Mouse (Mus musculus) 416B (cell line): Measurements from ENCODE around the gene Nob1.

Source experiments
- DNase-seq: peaks from one replicate; pipeline ENCODE4 v3.0.0; 2011; ENCODE audit warnings: low read depth

The Nob1 gene

GRCm38 (mm10) chr8:107386171-107386570 is 38.7 kb downstream of the Nob1 start:
- DNase-seq, result peak; percentile 68

- DNase-seq, result no peak
Measured at GRCm38 (mm10) chr8:107385063-107385462, 39.8 kb downstream of the Nob1 start.

DNA sequence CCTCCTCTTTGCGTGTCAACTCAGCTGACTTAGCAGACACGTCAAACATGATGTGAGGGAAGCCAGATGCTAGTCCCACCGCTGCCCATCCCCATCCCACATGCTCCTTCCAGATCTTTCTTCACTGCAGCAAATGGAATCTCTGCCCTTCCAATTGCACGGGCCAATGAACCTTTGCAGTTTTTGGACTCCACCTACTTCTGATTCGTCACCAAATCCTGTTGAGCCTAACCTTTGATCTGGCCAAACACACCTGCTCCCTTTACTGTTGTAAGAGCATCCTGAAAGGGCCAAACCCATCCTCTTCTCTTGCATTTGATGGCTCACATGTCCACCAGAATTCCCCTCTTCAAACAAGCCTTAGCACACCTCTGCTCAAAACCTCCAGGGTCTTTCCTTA is 40.2 kb downstream of the Nob1 start:
- DNase-seq, result no peak

DNA sequence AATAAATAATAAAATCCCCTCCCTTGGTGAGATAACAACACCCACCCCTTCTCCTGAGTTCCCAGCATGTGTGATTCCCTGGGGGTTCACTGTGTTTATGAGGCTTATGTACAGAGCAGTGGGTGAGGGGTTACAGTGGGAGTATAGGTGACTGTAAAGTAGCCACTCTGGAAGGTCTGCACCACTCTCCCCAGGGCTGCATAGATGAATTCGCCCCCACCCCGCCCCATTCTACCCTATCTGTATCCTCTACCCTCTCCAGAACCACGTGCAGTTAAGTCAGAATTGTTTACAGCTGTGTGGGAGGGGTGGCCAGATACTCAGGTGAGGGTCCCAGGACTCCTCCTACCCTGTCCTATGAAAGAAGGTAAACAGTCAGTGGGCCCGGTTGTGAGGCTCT is 42.0 kb downstream of the Nob1 start:
- DNase-seq, result no peak

- no peak for DNase-seq
Measured at GRCm38 (mm10) chr8:107381666-107382065, 43.2 kb downstream of the Nob1 start.

GRCm38 (mm10) chr8:107380734-107381133 is 44.1 kb downstream of the Nob1 start:
- DNase-seq, result no peak

DNA sequence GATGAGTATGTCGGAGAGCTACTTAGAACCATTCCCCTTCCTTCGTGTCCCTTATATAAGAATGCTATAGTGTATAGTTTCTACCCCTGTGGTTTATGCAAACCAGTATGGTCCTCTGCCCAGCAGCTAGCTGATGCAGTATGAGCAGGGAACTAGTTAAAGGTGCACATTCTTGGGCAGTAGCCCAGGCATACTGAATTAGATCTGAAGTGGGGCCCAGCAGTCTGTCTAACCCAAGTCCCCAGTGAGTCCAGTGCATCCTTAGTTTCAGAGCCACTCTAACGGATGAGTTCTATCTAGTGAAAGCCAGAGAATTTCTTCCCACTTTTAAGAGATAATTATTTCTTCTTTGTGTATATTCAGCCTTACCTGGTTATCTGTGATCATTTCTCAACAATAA is 47.5 kb downstream of the Nob1 start:
- DNase-seq, result no peak

DNA sequence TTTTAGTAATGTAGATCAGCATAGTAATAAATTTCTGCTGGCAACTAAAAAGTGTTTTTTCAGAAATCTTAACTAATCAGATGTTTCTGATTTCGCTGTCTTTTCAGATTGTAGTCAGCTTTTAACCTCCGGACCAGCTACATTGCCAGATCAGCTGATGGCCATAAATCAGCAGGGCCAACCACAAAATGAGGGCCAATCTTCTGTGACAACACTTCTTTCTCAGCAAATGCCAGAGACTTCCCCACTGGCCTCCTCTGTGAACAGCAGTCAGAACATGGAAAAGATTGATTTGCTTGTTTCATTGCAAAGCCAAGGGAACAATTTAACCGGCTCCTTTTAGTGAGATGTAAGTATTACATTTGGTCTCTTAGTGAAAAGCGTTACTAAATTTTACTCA is 54.5 kb downstream of the Nob1 start:
- DNase-seq, result no peak
